Mouse (Mus musculus): ENCODE data around the gene Gm45837.

Gm45837 gene

DNA sequence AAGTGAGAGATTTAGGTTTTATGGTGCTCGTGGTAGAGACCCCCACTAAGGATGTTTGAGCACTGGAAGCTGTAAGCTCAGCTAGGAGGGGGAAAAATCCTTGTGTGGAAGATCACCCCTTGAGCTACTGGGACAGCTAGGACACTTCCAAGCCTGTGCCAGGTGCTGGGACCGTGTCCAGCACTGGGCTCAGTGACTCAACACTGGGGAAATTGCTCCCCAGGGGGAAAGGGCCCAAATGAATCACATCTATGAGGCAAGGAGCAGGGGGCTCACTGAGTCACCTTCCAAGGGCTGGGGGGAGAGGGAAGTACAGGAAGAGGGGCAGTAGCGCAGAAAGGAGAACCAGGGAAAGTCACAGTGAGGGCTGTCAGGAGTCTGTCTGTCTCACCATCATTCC is 39.2 kb downstream of the Gm45837 start:
- DNase-seq: no peak

DNA sequence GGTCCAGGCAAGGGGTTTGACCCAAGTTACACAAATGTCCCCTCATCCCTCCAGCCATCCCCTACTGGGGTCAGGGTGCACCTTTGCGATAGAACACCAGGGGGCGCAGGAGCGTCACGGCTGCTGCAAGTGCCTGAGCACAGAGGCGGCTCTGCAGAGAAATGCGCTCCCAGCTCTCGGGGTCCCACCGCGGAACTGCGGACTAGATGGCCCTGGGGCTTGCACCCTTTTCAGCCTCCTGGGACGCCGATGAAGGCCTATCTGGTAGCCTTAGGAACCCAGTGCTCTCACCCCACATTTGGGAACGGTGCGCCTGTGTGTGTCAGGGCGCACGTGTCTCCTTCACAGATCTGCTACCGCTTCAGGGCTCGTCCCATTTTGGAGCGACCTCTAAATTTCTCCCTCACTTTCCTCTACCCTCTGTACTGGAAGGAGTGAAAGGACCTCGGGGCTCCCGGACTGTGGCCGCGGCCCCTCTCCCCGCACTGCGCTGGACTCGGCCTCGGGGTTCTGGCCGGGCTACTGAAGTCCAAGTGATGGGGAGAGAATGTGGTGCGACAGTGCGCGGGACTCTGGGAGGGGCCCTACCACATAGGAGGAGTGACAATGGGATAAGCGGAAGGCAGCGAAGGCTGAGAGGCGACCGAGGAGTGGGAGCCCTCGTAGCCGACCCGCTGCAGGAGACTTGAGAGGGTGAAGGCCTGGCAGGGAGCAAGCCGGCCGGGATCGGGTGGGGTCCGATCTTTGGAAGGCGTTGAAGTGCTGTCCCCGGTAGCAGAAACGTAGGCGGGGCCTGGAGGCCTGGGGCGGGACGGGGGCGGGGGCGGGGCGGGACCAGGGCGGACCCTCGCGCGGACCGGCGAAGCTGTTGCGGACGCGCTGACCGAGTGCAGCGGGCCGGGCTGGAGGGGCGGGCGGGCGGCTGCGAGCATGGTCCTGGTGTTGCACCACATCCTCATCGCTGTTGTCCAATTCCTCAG is 40.0 kb downstream of the Gm45837 start:
- peak; percentile 92 for DNase-seq

DNA sequence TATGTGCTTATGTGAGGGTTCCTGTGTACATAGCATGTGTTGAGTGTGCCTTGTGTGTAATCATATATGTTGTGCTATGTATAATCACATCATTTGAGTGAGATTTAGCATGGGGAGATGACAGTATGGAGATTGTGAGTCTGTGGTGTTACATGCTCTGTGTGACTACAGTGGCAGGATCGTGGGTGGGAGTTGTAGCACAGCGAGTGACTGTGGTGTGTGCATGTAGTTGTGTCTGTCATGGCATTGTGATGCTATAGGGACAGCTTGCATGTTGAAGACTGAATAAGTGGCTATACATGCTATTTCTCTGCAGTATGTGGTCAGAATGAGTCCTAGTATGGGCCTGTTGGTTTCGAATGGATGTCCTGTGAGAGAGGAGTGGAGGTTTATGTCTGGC is 42.0 kb downstream of the Gm45837 start:
- no peak for DNase-seq

DNA sequence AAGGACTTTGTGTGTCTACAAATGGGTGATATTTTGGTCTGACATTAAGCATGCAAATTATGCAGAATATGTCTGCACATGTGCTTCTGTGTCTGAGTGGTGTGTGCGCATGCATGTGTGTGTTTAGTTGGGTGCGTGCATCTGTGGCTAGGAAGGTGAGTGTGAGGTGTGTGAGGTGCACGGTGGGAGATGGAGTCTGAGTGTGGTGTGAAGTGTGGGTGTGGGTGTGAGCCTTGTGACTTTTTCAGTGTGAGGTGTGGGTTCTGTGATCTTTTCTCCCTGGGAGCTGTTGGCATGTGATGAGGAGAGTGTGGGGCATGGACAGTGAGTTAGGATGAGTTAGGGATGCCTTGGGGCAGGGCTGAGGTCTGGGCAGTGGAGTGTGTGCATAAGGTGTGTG is 42.6 kb downstream of the Gm45837 start:
- DNase-seq: no peak

DNA sequence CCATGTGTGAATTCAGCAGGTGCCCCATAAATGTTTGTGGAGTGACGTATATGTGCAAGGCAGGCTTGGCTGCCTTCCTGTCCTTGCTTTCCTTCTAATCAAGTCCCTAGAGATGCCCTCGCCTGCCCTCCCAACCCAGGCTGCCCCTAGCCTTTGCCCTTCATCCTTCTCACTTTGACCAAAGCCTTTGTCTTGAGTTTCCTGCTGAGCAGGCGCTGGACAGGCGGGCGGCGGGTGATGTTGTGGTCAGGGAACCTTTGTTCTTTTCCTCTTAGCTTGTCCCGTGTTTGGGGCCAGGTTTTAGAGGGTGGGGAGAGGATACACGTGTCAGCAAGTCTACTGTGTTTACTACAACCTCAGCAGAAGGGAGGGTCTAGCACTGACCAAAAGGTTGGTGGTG is 43.0 kb downstream of the Gm45837 start:
- DNase-seq: peak; percentile 59

DNA sequence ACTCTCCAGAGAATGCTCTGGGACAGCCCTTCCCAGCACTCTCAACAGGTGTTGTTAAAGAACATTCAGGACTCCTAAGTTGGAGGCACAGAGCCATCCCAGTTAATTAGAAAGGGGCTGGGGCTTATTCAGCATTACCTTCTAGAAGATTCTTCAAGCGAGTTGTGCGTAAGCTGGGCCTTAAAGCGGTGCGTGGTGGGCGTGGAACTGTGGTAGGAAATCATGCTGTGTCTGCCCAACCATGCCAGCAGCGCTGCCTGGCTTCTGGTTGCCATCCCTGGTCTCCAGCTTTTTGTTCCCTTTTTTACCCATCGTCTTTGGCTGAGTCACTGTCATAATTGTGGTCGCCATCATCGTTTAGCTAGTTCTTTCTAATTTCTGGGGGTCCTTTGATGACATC is 43.8 kb downstream of the Gm45837 start:
- no peak for DNase-seq

DNA sequence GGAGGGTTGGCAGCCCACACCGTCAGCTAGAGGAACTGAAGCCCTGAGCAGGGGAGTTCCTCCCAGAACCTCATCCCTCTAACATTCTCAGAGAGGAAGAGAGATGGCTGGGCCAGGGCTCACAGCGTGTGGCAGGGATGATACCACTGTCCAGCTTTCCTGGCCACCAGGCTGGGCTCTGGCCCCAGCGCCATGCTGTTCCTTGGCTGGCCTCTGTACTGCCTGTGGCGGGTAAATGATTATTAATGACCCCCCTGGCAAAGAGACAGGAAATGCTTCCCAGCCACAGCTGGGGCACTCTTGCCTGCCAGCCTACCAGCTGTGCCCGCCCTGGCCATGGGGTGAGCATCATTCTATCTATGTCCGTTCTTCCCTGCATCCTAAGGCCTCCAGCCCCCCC is 44.5 kb downstream of the Gm45837 start:
- DNase-seq: no peak

DNA sequence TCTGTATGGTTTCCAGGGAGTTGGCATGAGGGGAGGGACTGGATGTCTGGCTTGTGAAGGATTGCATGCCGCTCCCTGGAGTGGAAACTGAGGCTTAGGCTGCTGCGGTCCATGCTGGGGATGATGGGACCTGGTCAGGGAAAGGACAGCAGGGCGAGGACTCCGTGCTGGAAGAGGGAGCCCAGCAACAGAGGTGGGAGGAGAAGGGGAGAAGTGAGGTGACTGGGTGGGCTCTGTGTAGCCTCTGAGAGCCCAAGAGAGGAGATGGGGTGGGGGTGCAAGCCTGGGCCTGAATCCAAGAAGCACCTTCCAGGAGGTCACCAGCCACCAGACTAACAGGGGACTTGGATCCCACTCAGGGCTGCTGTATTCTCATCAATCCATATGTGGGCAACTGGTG is 45.6 kb downstream of the Gm45837 start:
- DNase-seq: no peak

DNA sequence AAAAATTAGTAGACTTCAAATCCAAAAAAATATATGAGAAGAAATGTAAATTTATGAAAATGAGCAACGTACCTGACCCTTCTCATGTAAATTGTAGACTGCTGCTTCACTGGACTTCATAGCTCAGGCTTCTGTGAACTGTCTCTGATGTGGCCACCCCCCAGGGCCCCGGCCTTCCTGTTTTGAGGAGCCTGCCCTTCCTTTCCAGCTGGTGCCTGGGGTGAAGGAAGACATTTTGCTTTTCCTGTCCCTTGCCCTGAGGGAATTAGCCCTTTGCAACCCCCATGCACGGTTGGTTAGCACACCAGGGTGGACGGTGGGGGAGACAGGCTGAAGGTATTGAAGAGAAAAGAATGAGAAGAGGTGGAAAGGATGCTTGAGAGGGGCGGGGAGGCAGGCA is 46.1 kb downstream of the Gm45837 start:
- DNase-seq: no peak

DNA sequence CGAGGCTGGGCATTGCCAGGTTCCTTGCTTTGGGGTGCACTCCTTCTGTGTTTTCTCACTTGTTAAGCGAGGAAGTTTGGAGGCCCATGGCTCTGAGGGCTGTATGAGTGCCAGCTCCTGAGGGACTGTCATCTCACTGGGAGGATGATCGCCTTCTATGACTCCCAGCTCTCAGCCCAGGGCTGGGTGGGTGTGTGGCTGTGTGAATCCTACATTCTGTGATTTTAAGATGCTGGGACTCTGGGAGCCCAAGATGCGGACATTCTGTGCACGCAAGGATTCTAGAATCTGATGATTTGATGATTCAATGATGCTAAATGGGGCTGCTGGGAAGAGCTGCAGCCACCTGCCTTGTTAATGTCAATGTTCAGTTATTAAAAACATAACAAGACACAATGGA is 46.6 kb downstream of the Gm45837 start:
- no peak for DNase-seq

DNA sequence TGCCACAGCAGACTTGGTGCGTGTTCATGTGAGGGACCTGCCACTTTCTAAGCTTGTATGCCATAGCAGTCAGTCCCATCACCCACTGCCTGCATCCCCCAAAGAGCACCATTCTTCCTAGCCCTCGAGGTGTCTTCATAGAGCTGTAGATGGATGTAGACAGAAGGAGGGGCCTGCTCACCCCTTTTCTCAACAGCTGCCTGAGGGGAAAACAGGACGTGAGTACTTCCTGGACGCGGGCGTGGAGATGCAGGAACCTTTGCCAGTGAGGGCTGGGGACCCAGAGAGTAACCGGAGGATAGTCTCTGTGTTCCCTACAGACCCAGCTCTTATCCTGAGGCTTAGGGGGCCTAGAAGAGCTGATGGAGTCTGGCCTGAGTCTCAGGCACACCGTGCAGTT is 47.1 kb downstream of the Gm45837 start:
- no peak for DNase-seq

DNA sequence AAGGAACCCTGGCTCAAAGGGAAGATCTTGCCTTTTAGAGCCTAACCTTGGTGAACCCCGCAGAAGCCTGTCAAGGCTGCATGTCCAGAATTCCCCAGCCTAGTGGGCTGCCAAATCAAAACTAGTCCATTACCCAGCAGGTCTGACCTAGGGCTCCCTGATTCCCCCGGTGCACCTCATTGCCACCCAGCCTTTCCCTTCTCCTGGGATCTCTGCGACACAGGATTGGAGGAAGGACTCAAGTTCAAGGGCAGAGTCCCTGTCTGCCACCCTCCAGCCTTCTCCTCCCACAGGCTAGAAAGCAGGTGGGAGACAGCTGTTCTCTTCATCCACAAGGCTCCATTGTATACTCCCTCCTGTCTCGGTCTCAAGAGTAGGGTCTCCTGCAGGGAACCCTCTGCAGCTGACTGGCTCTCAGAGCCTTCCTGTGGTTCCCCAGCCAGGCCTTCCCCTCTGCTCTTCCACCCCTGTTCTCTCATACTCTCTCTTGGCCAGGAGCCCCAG is 47.6 kb downstream of the Gm45837 start:
- DNase-seq: no peak

DNA sequence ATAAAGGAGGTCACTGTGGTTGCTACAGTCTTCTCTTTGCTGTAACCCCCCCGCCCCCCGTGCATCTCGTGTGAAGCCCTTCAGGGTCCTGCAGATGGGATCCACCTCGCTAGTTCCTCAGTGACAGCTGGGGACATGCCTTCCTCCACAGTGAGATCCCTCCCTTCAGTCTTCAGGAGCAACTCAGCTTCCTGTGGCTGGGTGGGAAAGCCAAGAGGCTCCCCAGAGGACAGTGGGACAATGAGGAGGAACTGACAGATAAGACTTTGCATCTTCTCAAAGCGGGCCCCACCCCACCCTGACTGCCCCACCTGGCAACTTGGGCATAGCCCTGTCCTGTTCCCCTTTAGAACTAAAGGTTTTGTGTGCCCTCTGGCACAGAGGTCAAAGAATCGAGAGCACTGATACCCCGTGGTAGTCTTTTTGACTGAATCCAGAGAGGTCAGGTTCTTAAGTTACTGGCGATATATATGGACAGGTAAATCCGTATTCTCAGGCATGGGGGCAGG is 48.7 kb downstream of the Gm45837 start:
- DNase-seq: no peak

DNA sequence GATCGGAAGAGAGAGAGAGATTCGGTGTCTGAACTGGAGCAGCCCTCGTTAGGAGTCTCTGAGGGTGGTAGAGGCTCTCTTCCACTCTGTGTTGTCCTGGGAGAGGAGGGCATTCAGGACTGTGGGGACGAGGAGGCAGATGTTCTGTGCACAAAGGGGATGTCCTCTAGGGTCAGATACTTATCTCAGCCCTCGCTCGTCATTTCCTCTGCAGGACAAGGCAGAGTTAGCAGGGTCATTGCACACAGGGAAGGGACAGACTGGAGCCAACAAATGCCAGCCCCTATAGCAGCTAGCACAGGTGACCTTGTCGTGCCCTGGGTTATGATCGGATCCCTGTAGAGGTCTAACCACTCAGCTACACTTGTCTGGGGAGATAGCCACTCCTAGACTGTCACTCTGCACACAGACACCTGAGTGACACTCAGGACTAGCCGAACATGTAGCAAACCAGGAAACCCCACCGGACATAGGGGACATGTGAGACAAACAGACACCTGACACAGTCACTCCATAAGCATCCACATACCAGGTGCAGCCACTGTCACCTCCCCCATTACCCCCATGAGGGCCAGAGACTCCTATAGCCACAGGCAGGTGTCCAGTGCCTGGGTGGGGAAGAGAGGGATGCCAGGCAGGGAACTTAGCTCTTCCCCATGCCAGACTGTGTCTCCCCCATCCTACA is 49.4 kb downstream of the Gm45837 start:
- DNase-seq: no peak

DNA sequence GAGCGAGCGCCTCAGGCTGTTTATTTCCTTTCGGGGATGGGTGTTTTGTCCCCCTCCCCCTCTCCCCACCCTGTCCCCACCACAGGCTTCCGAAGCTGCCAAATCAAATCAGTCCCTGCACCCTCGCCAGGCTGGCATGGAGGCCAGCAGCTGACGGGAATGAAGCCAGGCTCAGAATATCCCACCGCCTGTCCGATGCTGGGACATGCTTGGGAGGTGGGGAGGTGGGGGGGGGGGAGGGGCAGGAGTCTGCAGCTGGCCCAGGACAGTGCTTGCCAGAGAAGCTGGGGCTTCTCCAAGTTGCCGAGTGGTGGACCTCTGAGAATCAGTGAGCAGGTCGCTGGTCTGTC is 49.9 kb downstream of the Gm45837 start:
- DNase-seq: no peak

DNA sequence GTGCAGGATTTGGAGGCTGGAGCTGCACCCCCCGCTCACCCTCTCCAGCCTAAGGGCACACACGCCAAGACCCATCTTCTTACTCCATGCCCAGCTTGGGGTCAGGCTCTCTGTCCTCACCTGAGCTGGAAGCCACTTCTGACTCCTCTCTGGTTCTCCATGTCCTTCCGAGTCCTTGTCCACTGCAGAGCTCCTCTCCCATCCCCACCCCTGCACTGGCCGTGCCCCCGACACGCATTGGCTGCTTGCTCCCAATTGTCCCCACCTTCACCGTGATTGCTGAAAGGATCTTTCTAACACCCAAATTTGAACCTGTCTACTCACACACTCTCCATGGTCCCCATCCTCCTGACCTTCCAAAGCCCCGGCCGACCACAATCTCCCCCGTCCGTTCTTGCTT is 50.9 kb downstream of the Gm45837 start:
- no peak for DNase-seq

DNA sequence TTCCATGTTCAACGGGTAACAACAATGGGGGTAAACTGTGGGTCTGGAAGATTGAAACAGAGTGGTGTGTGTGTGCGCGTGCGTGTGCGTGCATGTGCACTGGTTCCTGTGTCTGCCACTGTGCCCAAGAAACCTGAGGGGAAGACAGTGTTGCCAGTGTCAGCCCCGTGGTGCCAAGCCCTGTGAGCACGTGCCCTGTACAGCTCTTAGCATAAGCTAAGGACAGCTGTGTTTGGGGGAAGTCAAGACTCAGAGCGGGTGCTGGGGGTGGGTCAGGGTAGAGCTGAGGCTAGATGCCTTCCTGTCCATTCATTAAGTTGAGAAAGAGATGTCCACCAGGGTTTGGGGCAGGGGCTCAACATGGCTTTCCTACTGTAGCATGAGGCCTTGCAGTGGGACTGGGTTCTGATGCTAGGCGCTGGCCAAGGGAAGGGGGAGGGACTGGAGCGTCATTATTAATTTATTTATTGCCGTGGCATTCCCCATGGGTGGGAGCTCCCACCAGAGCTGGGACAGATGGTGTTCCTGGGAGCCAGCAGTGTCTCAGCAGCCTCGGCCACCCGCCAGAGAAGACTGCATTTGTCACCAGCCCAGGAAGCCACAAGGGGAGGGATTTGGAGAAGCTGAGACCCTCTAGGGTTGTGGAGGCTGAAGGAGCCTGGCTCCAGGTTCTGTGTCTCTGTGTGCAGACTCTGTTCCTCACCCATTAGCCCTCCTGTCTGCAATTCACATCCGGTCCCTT is 51.8 kb downstream of the Gm45837 start:
- DNase-seq: no peak

DNA sequence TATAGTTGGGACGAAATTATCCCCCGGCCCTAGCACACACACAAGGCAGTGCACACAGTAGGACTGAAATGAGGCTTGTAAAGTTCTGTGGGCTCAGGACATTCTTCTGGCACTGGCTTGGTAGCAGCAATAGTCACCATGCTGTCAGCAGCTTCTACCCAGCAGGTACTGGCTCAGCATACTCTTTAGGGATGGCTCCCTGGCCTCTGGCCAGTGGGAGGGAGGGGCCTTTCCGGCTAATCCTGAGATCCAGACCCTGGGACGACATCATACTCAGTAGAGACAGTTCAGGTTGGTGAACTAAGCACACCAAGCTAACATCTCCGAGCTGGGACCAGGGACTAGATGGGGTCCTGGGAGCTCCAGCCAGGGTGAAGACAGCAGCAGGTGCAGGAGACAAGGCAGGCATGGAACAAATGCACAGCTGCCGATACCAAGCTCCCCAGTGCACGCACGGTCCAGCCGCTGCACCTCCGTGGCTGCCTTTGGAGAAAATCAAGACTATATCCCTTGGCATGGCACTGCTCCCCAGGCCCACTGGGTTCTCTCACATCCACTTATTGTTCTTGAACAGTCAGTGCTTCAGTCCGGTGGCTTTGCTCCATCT is 53.1 kb downstream of the Gm45837 start:
- no peak for DNase-seq

DNA sequence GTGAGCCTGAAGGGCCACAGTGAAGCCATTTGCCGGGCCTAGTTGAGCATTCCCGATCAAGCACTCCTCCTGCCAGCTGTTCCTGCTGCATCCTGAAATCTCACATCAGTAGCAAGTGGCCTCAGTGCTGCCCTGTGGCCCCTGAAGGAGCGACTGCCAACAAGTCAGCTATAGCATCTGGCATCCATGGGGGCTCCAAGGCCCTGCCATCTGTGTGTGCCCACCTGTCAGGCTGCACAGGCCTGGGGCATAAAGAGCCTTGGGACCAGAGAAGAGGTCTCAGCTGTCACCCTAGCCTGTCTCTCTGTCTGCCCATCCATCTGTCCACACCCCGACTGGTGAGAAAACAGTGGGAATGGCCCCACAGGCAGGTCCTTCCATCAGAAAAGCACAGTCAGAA is 54.2 kb downstream of the Gm45837 start:
- DNase-seq: no peak

DNA sequence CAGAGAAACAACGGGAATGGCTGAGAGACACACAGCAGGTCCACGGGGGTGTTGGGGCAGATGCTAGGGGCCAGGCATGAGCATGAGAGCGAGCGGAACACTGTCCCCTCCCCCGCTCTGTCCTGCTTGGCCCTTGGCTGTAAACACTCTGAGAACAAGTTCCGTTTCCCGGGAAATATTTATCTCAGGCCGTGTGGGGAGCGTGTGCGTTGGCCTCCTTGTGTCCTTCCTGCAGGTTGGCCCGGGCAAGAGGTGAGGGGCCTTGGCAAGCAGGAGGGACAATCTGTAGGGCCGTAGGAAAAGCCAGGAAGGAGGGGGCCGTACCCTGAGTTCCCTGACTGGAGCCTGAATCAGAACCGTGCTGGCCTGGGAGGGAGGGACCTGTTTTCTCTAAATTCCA is 54.7 kb downstream of the Gm45837 start:
- DNase-seq: peak; percentile 68

DNA sequence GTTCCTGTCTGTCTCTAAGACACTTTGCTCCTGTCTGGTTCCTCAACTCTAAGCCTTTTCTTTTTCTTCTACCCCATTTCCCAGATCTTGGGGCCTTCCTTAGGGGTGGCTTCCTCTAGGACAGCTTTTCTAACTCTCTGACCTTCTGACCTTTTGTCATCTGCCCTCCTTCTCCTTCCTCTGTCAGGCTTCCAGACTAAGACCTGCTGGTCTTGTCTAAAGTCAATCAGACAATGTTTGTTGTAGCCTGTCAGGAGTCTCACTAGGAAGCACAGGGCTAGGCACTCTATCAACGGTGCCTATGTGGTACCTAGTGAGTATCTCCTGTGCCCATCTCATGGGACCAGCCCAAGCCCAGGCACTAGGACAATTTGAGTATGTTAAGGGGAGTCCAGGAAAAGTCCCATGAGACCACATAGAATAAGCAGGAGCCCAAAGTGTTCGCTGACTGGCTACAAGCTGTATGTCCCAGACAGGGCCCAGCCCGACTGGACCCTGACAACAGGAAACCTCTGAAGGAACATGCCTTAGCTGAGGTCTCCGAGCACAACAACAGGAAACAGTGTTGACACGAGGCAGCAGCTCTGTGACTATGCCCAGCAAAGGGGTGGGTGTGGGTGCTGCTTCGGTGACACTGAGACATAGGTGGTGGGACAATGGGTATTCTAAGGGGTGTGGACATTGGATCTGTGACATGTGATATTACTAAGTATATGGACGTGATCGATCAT is 55.3 kb downstream of the Gm45837 start:
- peak; percentile 60 for DNase-seq

DNA sequence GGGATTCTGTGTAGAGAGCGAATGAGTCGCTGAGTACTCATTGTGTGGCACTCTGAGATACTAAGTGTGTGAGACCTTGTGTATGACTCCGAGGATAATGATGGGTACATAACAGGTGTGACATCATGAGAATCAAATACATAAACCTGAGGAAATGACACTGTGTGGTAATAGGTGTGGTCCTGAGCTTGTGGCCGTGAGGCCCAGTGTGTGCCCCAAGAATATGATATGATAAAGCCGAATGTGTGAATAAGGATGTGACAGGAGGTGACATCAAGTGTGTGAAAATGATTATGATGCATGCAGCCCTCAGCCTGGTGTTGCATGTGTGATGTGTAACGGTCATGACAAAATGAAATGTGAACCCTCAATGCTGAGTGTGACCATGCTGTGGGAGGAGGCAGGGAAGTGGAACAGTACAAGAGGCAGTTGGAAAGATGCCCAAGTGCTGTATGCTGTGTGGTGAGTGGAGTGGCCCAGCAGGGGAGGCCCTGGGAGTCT is 55.9 kb downstream of the Gm45837 start:
- DNase-seq: no peak

All from kidney, adult 18-20 months (tissue).